Comparison of ENCODE assay signal across 16 mouse cellular contexts in genomic region chr2:30151840-30152239, GRCm38 (mm10). TPM values are rescaled to one million over a fixed set of nuclear protein-coding genes. Genes with fewer than 3 reads are reported as not detected.
A peak's percentile ranks its signal among the peaks of the same experiment; 100 is the strongest.
DNase-seq lines count a peak whose midpoint lies in the region.
"Had no signal": no experiment of that assay in that cellular context is flagged by ENCODE, and none has a peak within 500 bp of the region (broad histone marks: within the 10 kb centered on the region; RNA-seq: fewer than 3 reads in every experiment).

No protein-coding gene starts in this region.

- DNase-seq in adrenal gland, postnatal 14 days: peak; percentile 36
- no peak for DNase-seq in adrenal gland, adult 2 months
- peak; percentile 62 to 65 for DNase-seq in kidney, adult 8-10 months
- DNase-seq in kidney, adult 18-20 months: no peak
- DNase-seq in ovary, postnatal 36 days (ENCODE audit: low spot score): peak; percentile 26
- DNase-seq in ovary, postnatal 10 days (ENCODE audit: low spot score): no peak
- peak; percentile 64 to 70 for DNase-seq in kidney, postnatal 36 days
- DNase-seq in cerebellum, adult 11-12 months: no peak
- DNase-seq: adrenal gland, adult 8-10 months; B cell, adult 2 months; cerebellum, adult 2 months; cerebellum, postnatal 10 days; gastrocnemius, postnatal 36 days; heart, adult 11 months; heart, postnatal 10 days; heart, postnatal 4 days had no signal

RNA-seq across cellular contexts. Expression of gene Tbc1d13, which starts 18.3 kb away (rescaled TPM):
- 47.1 and 52.7 TPM in 2 replicates for total RNA-seq in adrenal gland, postnatal 14 days (2021)
- total RNA-seq in adrenal gland, adult 2 months (2021): 10 to 100 TPM; 47.8 to 55.2 TPM
- polyA plus RNA-seq in adrenal gland, adult 2 months (2012; rRNA removed): 60.2 and 69.7 TPM in 2 replicates

RNA-seq across cellular contexts. Expression of gene Endog, which starts 19.5 kb away (rescaled TPM):
- 49.3 and 52.9 TPM in 2 replicates for total RNA-seq in adrenal gland, postnatal 14 days (2021)
- total RNA-seq in adrenal gland, adult 2 months (2021): 10 to 100 TPM; 29.2 to 42.5 TPM
- polyA plus RNA-seq in adrenal gland, adult 2 months (2012; rRNA removed): 134 and 158 TPM in 2 replicates

RNA-seq across cellular contexts. Expression of gene Spout1, which starts 26.4 kb away (rescaled TPM):
- 21.8 and 22.2 TPM in 2 replicates for total RNA-seq in adrenal gland, postnatal 14 days (2021)
- total RNA-seq in adrenal gland, adult 2 months (2021): 10 to 100 TPM; 18.7 to 23.6 TPM
- 28.5 and 36.4 TPM in 2 replicates for polyA plus RNA-seq in adrenal gland, adult 2 months (2012; rRNA removed)

RNA-seq across cellular contexts. Expression of gene Zer1, which starts 27.5 kb away (rescaled TPM):
- total RNA-seq in adrenal gland, postnatal 14 days (2021): 32.4 and 40.5 TPM in 2 replicates
- total RNA-seq in adrenal gland, adult 2 months (2021): 10 to 100 TPM; 35.0 to 40.2 TPM
- 91.0 and 95.5 TPM in 2 replicates for polyA plus RNA-seq in adrenal gland, adult 2 months (2012; rRNA removed)

RNA-seq across cellular contexts. Expression of gene Kyat1, which starts 53.8 kb away (rescaled TPM):
- total RNA-seq in adrenal gland, postnatal 14 days (2021): 29.1 and 29.3 TPM in 2 replicates
- total RNA-seq in adrenal gland, adult 2 months (2021): 10 to 100 TPM; 22.1 to 23.9 TPM
- polyA plus RNA-seq in adrenal gland, adult 2 months (2012; rRNA removed): 28.7 and 37.3 TPM in 2 replicates

Comparison
In these comparisons a context has a peak if more than half of its experiments do, and no peak if none do; other contexts are left out.
1. DNase-seq: peak in adrenal gland, postnatal 14 days (single experiment), kidney, adult 8-10 months (2 of 2), ovary, postnatal 36 days (single experiment) and kidney, postnatal 36 days (2 of 2); none in adrenal gland, adult 2 months (single experiment), kidney, adult 18-20 months (single experiment), ovary, postnatal 10 days (single experiment) and cerebellum, adult 11-12 months (single experiment).